Mouse (Mus musculus) forebrain, embryonic 13.5 days (tissue): ENCODE measurements around the gene Tubb3. TPM values are rescaled to one million over a fixed set of nuclear protein-coding genes. Genes with fewer than 3 reads are reported as not detected.
A peak's percentile ranks its signal among the peaks of the same experiment; 100 is the strongest.
"Not testable (repeated sequence)": the region's sequence is repeated elsewhere in the genome, so short reads cannot be mapped to it uniquely, and the experiment has no call there.

Experiments used
- ATAC-seq: fragments of 200-750 bp; cut with Nextera tagmentation; 2 replicates; pipeline ENCODE4 v1.8.0; 2017
- H3K27ac ChIP-seq: fragments of 300-500 bp; sonication (generic); 2 replicates; pipeline ENCODE4 v1.5.1; 2015; ENCODE audit warnings: inconsistent platforms, mild to moderate bottlenecking, moderate library complexity
- H3K27me3 ChIP-seq: fragments of 300-500 bp; sonication (generic); 2 replicates; pipeline ENCODE4 v1.6.1; 2015; ENCODE audit warnings: mild to moderate bottlenecking, inconsistent platforms
- H3K36me3 ChIP-seq: fragments of 300-500 bp; sonication (generic); 2 replicates; pipeline ENCODE4 v1.6.1; 2015; ENCODE audit warnings: mild to moderate bottlenecking, inconsistent platforms; ENCODE audit not compliant: poor library complexity, severe bottlenecking
- H3K4me1 ChIP-seq: fragments of 300-500 bp; sonication (generic); 2 replicates; pipeline ENCODE4 v1.6.1; 2015; ENCODE audit warnings: inconsistent platforms
- H3K4me2 ChIP-seq: fragments of 300-500 bp; sonication (generic); 2 replicates; pipeline ENCODE4 v1.6.1; 2015; ENCODE audit warnings: inconsistent platforms, mild to moderate bottlenecking, moderate library complexity
- H3K4me3 ChIP-seq: fragments of 300-500 bp; sonication (generic); 2 replicates; pipeline ENCODE4 v1.5.1; 2015; ENCODE audit warnings: mild to moderate bottlenecking, inconsistent platforms
- H3K9ac ChIP-seq: fragments of 300-500 bp; sonication (generic); 2 replicates; pipeline ENCODE4 v1.6.1; 2015; ENCODE audit warnings: mild to moderate bottlenecking, inconsistent platforms
- H3K9me3 ChIP-seq: fragments of 300-500 bp; sonication (generic); replicated peaks from 2 replicates; pipeline ENCODE4 v1.6.1; 2016; ENCODE audit warnings: inconsistent platforms
- WGBS: fragments of 180-500 bp; shearing (Covaris S2); methylation state at CpG from one replicate; pipeline ENCODE4 v1.1.7; 2015; 5-methylcytosine and 5-hydroxymethylcytosine counted together
- polyA plus RNA-seq: library from polyadenylated mRNA; unstranded; fragments of >200 nt; fragmentation: Nextera tagmentation; extraction: Ambion mirVana; gene quantifications from 2 replicates; pipeline ENCODE4 v1.2.1, GENCODE M21; 2015

Tubb3 gene
- polyA plus RNA-seq, 1 experiment from 2014 or later: 1,305 TPM

DNA sequence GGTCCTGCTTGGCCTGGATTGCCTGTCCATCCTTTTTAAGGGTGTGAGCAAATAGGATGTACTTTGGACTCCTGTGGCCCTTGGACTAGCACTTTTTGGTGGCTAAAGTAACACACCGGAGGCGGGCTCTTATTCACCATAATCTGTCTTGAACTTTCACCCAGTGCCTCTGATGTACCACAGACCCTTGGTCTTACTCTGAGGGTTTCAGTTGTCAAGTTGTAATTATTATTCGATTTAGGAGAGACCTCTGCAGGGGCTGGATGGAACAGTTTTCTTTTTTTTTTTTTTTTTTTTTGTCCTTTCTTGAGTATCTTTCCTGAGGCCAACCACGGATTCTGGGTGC is 32.3 kb downstream of the Tubb3 start:
- Histone ChIP-seq H3K9ac (peak overlapping the region; percentile 81), H3K36me3 (peaks cover 3% of the 10 kb centered on the region; the same call in 1 of the 2 replicates), H3K9me3 (no peaks in the 10 kb centered on the region), H3K4me1 (peaks cover 10% of the 10 kb centered on the region), H3K4me2 (peak overlapping the region; percentile 65), H3K27ac (peak overlapping the region; percentile 57; the same call in 1 of the 2 replicates), H3K27me3 (no peaks in the 10 kb centered on the region), H3K4me3 (peak overlapping the region; percentile 68)
- no peak for ATAC-seq
- 27% methylated on average over 4 of the region's 4 CpGs for WGBS

DNA sequence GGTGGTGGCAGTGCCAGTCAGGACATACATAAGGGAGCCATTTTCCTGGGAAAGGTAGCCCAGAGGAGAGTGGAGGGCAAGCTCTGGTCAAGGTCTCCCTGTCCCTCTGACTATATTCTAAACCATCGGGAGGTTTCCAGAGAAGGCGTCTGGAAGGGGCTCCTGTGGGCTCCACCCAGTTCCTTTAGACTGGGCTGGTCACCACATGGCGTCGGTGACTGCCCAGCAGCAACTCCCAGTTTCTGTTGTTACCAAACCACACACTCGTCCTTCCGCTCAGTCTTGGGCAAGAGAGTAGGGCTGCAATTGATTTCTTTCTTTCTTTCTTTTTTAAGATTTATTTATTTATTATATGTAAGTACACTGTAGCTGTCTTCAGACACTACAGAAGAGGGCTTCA is 32.9 kb downstream of the Tubb3 start:
- H3K4me1 ChIP-seq: peaks cover 10% of the 10 kb centered on the region
- H3K9me3 ChIP-seq: no peaks in the 10 kb centered on the region
- H3K4me3 ChIP-seq: 0 out of 2 replicates have a peak overlapping the region, but pooled peaks have one; percentile 68
- no peaks in the 10 kb centered on the region for H3K27me3 ChIP-seq
- ATAC-seq: no peak
- WGBS: 90% methylated on average over 6 of the region's 6 CpGs
- no peak overlapping the region for H3K27ac ChIP-seq
- H3K36me3 ChIP-seq: peaks cover 8% of the 10 kb centered on the region
- H3K4me2 ChIP-seq: peak overlapping the region; percentile 65
- 0 out of 2 replicates have a peak overlapping the region, but pooled peaks have one; percentile 81 for H3K9ac ChIP-seq

DNA sequence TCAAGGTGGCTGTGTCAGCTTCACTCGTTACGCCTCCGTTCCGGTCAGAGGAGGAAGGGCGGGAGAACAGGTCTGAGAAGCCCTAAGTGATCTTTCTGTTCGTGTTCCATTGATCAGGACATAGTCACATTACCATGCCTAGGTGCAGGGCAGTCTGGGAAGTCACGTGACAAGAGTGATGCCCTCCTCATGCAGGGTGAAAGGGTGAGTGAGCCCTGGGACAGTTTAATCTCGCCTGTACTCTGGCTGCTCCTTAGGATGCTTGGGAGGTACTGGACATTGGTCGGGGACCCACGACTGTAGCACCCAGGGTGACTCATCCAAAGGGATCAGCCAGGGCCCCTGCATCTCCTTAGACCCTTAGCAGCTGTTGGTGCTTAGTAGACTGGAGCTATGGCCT is 34.8 kb downstream of the Tubb3 start:
- no peak overlapping the region for H3K4me2 ChIP-seq
- H3K27ac ChIP-seq: no peak overlapping the region
- no peak overlapping the region for H3K4me3 ChIP-seq
- no peaks in the 10 kb centered on the region for H3K9me3 ChIP-seq
- WGBS: 83% methylated on average over 10 of the region's 10 CpGs
- peaks cover 21% of the 10 kb centered on the region for H3K36me3 ChIP-seq
- peaks cover 10% of the 10 kb centered on the region for H3K4me1 ChIP-seq
- ATAC-seq: no peak
- H3K27me3 ChIP-seq: no peaks in the 10 kb centered on the region
- no peak overlapping the region for H3K9ac ChIP-seq

DNA sequence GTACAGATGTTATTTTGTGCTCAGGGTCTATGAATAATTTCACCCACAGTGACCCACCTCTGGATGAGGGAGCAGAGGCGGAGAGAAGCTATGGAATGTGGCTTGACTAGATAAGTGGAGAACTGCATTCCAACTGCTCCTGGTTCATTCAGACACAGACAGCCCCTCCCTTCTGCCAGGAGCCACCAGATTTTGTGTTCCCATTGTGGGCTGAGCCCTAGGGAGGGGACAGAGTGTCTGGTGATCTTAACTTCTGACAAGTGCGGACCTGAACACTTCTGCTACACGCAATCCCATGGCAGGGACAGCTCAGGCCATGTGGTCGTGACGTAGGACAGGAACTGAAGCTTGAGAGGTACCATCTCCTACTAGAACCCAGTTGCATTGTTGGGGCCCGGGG is 35.6 kb downstream of the Tubb3 start:
- peaks cover 10% of the 10 kb centered on the region for H3K4me1 ChIP-seq
- H3K9ac ChIP-seq: no peak overlapping the region
- no peaks in the 10 kb centered on the region for H3K9me3 ChIP-seq
- no peak overlapping the region for H3K4me2 ChIP-seq
- peaks cover 29% of the 10 kb centered on the region for H3K36me3 ChIP-seq
- 91% methylated on average over 6 of the region's 6 CpGs for WGBS
- ATAC-seq: no peak
- H3K4me3 ChIP-seq: no peak overlapping the region
- no peaks in the 10 kb centered on the region for H3K27me3 ChIP-seq
- no peak overlapping the region for H3K27ac ChIP-seq

DNA sequence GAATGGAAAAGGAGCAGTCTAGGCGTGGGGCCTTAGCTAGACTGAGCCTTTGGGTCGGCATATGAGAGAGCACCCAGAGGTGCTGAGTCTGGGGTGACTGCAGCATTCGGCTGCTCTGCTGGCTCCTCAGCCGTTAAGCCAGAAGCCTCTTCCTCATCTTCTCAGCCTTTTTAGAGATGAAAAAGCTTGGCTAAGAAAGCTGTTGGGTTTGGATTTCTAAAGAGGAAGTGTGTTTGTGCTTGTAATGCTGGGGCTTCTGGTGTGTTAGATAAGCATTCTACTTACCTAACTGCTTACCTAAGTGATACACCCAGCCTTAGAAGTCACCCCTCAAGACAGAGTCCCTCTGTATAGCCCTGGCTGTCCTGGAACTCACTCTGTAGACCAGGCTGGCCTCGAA is 39.6 kb downstream of the Tubb3 start:
- H3K4me3 ChIP-seq: no peak overlapping the region
- H3K9ac ChIP-seq: no peak overlapping the region
- no peak for ATAC-seq
- H3K27ac ChIP-seq: no peak overlapping the region
- no peak overlapping the region for H3K4me2 ChIP-seq
- no peaks in the 10 kb centered on the region for H3K4me1 ChIP-seq
- H3K36me3 ChIP-seq: peaks cover 64% of the 10 kb centered on the region
- no peaks in the 10 kb centered on the region for H3K9me3 ChIP-seq
- H3K27me3 ChIP-seq: no peaks in the 10 kb centered on the region
- 87% methylated on average over 5 of the region's 5 CpGs for WGBS

DNA sequence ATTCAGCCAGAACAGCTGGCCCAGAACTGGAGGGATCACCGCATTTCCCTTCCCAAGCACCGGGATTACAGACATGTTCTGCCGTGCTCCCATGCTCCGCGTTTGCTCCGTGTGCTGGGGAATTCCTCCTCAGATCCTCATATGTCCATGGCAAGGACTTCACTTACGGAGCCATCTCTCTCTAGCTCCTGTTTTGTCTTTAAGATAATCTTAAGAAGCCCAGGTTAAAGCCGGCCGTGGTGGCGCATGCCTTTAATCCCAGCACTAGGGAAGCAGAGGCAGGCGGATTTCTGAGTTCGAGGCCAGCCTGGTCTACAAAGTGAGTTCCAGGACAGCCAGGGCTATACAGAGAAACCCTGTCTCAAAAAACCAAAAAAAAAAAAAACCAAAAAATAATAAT is 40.5 kb downstream of the Tubb3 start:
- not testable (repeated sequence) for H3K4me1 ChIP-seq, H3K27ac ChIP-seq, H3K27me3 ChIP-seq, H3K4me2 ChIP-seq, H3K4me3 ChIP-seq, H3K9me3 ChIP-seq, ATAC-seq, H3K9ac ChIP-seq
- 92% methylated on average over 12 of the region's 12 CpGs for WGBS
- peaks cover 74% of the 10 kb centered on the region for H3K36me3 ChIP-seq

DNA sequence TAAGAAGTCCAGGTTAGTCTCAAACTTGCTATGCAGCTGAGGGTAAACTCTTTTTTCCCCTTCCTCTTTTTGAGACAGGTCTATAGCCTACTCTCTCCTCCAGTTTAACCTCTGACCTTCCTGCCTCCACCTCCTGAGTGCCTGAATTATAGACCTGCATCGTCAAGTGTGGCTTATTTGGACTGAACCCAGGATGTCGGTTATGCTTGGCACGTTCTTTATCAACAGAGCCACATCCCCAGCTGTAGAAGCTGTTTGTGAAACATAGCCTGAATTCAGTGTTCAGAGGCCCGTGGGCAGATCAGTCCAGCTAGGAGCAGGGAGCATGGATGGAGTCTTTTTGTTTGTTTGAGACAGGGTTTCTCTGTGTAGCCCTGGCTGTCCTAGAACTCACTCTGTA is 40.9 kb downstream of the Tubb3 start:
- Histone ChIP-seq H3K27ac (no peak overlapping the region), H3K4me1 (no peaks in the 10 kb centered on the region), H3K9me3 (no peaks in the 10 kb centered on the region), H3K4me2 (no peak overlapping the region), H3K27me3 (no peaks in the 10 kb centered on the region), H3K9ac (no peak overlapping the region), H3K4me3 (no peak overlapping the region), H3K36me3 (peaks cover 78% of the 10 kb centered on the region)
- ATAC-seq: no peak
- 90% methylated on average over 4 of the region's 4 CpGs for WGBS

DNA sequence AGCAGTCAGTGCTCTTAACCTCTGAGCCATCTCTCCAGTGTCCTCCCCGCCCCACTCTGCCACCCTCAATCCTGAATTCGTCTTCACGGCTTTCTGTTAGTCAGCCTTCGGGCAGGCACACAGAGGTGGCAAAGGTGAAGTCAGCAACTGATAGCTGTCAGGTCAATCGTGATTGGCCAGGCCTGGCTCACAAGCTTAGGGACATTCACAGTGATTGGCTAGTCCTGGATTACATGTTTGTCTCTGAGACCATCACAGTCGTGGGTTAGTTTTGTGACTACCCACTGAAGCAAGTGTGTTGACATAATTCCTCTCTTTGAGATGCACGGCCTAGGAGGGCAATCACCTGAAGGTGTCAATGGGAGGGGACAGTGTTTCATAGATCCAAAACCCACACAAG is 42.1 kb downstream of the Tubb3 start:
- H3K4me2 ChIP-seq: no peak overlapping the region
- no peak overlapping the region for H3K9ac ChIP-seq
- no peaks in the 10 kb centered on the region for H3K9me3 ChIP-seq
- H3K4me1 ChIP-seq: no peaks in the 10 kb centered on the region
- H3K27me3 ChIP-seq: no peaks in the 10 kb centered on the region
- H3K36me3 ChIP-seq: peaks cover 87% of the 10 kb centered on the region
- no peak overlapping the region for H3K27ac ChIP-seq
- H3K4me3 ChIP-seq: no peak overlapping the region
- no peak for ATAC-seq
- WGBS: 80% methylated on average over 7 of the region's 7 CpGs

DNA sequence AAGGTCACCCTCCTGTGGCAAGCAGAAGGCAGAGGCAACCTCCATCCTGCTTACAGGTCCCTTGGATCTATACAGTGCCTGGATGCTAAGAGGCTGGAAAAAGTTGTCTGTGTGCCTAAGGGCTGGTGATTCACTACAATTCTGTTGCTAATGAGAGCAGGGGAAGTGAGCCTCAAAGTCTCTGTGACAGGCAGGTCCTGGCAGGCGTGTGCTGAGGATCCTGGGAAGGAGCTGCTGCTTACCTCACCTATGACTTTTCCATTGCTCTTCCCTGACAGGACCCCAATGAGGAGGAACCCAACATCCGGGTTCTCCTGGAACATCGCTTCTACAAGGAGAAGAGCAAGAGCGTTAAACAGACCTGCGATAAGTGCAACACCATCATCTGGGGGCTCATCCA is 42.7 kb downstream of the Tubb3 start:
- no peaks in the 10 kb centered on the region for H3K27me3 ChIP-seq
- H3K9ac ChIP-seq: no peak overlapping the region
- H3K4me2 ChIP-seq: no peak overlapping the region
- H3K4me1 ChIP-seq: no peaks in the 10 kb centered on the region
- H3K4me3 ChIP-seq: no peak overlapping the region
- WGBS: 89% methylated on average over 5 of the region's 5 CpGs
- no peak overlapping the region for H3K27ac ChIP-seq
- peaks cover 88% of the 10 kb centered on the region for H3K36me3 ChIP-seq
- no peaks in the 10 kb centered on the region for H3K9me3 ChIP-seq
- no peak for ATAC-seq

DNA sequence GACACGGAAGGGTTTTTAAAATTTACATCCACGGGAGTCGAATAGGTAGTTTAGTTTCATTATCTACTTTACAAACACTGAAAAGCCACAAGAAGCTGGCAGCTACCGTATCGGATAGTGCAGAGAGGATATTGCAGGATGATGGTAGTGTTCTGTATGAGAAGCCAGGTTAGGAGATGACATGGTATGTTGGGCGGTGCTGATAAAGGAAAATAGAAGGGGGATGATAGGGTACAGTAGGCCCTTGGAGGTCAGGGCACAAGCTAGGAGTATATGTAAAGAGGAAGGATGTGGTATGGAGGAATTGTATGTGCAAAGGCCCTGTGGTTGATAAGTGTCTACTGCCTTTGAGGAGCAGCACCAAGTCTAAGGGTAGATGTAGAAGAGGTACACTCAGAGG is 43.3 kb downstream of the Tubb3 start:
- no peaks in the 10 kb centered on the region for H3K27me3 ChIP-seq
- H3K36me3 ChIP-seq: peaks cover 88% of the 10 kb centered on the region
- no peak overlapping the region for H3K27ac ChIP-seq
- WGBS: 94% methylated on average over 6 of the region's 6 CpGs
- H3K4me3 ChIP-seq: no peak overlapping the region
- H3K4me2 ChIP-seq: no peak overlapping the region
- H3K9me3 ChIP-seq: no peaks in the 10 kb centered on the region
- H3K9ac ChIP-seq: no peak overlapping the region
- H3K4me1 ChIP-seq: no peaks in the 10 kb centered on the region
- ATAC-seq: no peak

DNA sequence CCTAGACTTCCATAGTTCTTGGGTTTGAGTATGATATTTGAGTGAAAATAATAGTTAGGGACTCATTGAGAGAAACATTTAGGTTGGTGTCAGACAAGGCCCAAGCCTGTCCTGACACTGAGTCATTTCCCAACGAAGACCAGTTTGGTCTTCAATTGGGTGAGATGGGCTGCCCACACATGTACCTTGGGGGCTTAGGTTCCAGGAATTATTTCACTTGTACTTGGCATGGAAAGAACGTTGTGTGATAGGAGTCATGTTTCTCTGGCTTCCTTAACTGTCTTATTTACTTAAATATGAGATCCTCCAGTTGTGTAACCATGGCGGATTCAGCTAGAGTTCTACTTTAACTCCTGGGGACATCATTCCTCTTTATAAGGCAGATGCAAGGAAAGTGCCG is 52.4 kb downstream of the Tubb3 start:
- no peak overlapping the region for H3K27ac ChIP-seq
- H3K4me3 ChIP-seq: no peak overlapping the region
- no peak for ATAC-seq
- H3K9ac ChIP-seq: no peak overlapping the region
- H3K4me2 ChIP-seq: no peak overlapping the region
- H3K4me1 ChIP-seq: no peaks in the 10 kb centered on the region
- H3K27me3 ChIP-seq: no peaks in the 10 kb centered on the region
- peaks cover 53% of the 10 kb centered on the region for H3K36me3 ChIP-seq
- 93% methylated on average over 4 of the region's 4 CpGs for WGBS
- no peaks in the 10 kb centered on the region for H3K9me3 ChIP-seq

DNA sequence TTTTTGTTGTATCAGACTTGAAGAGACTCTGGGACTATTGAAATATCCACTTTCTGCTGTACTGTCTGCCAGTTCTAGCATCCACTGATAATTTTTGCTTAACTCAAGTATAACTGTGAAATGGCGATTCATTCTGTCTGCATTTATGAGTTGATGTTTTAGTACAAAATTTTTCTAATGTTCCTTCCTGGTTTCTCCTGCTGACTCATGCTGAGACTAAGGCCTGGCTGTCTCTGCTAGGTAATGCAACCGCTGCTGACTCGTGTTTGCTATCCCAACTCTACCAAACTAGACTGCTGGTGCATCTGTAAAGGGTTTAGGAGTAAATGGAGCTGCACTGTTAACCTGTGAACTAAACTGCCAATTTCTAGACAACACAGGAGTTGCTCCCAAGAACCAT is 56.3 kb downstream of the Tubb3 start:
- no peak overlapping the region for H3K4me2 ChIP-seq
- H3K4me3 ChIP-seq: no peak overlapping the region
- H3K27me3 ChIP-seq: no peaks in the 10 kb centered on the region; the same call in 1 of the 2 replicates
- no peaks in the 10 kb centered on the region for H3K4me1 ChIP-seq
- no peaks in the 10 kb centered on the region for H3K9me3 ChIP-seq
- H3K9ac ChIP-seq: no peak overlapping the region
- ATAC-seq: no peak
- H3K36me3 ChIP-seq: peaks cover 16% of the 10 kb centered on the region
- H3K27ac ChIP-seq: no peak overlapping the region
- 81% methylated on average over 3 of the region's 3 CpGs for WGBS
